Mouse (Mus musculus) lung, postnatal 4 days (tissue): ENCODE data around the gene Nfyc.
A peak's percentile ranks its signal among the peaks of the same experiment; 100 is the strongest.

Source experiments
- DNase-seq, 2 experiments: peaks; one replicate each; pipeline ENCODE4 v3.0.0; 2021

Gene Nfyc

DNA sequence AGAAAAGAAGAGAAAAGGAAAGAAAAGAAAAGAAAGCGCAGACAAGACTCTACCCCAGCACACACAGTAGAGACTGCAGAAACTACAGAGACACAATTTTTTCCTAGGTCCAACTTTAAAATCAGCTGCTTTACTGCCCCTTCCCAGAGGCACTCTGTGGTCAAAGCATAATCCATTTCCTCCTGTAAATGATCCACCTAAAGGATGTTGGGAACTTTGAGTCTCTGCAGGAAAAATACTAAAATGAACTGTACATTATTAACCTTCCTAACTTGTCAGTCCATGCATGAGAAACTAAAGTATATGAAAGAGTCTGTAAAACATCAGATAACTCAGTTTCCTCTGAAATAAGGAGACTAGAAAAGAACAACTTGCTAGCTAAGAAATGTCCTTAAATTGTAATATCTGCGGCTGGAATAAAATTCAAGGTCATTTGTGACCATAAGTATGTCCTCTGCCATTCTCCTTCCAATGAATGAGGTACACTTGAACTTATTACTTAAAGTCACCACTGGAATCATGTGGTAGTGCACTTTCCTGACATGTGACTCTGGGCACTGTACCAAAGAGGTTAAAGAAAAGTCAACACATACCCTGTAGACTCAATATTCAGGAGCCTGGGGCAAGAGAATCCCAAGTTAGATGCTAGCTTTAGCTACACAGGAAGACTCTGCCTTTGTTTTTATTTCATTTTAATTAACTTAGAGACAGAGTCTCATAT lies 9.0 kb downstream of the Nfyc start:
- no peak for DNase-seq

DNA sequence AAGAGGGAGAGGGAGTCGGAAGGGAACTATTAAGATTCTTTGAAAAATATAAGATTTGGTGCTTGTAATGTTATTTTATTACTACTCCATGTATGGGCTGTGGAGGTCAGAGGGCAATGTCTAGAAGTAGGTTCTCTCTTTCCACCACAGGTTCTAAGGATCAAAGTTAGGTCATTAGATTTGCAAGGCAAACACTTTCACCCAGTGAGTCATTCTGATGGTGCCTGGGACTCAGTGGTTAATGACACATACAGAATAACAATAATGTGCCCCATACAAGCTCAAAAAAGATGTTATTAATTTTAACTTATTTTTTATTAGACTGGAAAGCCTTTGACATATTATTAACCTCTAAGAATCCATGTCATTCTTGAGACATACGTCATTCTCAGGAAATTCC lies 11.5 kb downstream of the Nfyc start:
- no peak for DNase-seq

DNA sequence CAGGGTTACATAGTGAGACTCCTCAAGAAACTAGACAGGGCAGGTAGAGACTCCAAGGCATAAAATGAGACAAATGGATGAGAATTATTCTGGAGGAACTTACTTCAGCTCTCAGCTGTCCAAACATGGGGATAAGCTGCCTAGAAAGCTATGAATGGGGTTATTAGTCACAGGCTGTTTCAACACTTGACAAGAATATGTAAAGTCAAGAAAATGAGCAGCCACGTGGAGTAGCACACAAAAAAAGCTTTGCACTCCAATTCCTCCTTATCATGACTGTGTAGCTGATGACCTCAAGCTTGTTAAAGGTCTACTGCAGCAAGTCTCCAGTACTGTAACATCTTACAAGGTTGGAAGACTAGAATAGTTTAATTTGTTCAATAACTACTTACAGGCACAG lies 12.1 kb downstream of the Nfyc start:
- no peak for DNase-seq

GRCm38 (mm10) chr4:120817951-120818350 lies 13.4 kb downstream of the Nfyc start:
- peak in 1 of 2 experiments; percentile 10 for DNase-seq

DNA sequence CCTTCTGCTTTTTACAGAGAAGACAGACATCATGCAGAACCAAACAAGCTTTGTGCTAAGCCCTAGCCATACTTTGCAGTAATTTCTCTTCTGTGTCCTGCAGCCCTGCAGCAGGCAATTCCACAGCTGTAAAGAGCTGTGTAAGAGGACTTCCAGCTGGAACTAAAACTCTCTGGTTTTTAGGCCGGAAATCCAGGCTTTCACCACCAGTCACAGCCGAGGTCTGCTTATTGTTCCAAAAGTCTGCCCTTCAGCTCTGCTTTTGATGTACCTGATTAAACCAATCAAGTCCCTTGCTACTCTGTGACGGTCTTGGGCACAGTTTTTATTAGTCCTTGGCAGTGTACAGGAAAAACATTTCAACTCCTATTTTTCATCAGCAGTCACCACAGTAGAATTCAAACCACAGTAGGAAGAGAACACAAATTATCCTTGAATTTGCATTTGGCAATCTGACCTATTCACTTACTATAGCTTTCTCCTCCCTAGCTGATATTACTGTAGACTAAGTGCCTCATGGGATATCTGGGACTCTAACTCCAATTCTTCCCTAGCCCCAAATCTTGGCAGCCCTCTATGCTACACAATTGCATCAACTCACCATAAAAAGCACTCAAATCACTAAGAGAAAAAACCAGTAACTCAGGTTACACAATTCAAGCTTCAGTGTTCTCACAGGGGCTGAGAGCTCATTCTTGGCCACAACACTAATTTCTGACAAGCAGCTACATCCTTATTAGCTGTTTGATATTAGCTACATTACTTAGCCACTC lies 14.2 kb downstream of the Nfyc start:
- peak; percentile 35 to 52 for DNase-seq

DNA sequence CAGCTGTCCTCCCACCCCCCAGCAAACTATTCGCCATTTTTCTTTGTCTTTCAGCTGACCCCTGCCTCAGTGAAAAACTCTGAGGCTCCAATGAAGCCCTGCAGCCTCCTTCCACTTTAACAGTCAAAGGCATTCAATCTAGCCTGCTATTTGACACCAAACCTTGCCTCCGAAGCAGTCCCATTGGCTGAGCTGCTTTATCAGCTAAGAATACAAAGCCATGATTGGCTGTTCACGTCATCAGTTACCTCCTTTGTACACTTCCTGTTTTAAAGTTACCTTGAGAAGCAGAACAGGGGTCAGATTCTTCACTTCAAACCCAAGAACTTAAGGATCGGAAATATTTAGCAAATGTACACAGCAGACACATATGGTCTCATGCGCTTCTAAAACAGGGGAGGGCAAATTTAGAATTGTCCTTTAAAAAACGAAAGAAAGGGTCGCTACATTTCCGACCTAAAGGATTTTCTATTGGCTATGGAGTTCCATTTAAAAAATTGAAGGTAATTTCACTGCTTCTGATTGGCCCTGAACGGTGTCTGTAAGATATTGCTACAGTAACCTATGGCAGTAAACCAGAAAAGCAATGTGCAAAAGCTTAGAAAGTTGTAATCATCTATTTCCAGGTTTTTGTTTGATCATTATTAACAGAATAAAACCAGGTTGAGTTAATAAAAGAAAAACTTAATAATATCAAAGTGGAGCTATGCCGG lies 15.6 kb downstream of the Nfyc start:
- peak; percentile 79 to 82 for DNase-seq

DNA sequence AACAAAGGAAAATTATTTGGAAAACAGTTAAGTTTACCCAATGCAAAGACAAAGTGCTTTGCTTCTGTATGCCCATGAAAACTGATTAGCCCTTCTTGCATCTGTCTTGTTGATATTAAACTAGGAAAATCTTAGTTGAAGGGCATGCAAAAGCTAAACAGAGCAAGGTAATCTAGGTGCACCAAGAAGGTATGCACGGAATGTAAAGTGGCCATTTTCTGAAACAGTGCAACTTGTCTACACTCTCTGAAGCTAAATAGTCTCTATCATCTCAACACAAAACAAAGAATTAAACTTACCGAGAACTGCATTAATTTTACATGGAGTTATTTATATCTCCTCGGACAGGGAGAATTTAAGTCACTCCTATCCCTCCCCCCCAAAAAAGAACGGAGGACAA lies 16.2 kb downstream of the Nfyc start:
- DNase-seq, result no peak

- DNase-seq, result peak; percentile 10 to 39
Observed at GRCm38 (mm10) chr4:120814171-120814570, 17.2 kb downstream of the Nfyc start.

GRCm38 (mm10) chr4:120813762-120814161 lies 17.6 kb downstream of the Nfyc start:
- no peak for DNase-seq

DNA sequence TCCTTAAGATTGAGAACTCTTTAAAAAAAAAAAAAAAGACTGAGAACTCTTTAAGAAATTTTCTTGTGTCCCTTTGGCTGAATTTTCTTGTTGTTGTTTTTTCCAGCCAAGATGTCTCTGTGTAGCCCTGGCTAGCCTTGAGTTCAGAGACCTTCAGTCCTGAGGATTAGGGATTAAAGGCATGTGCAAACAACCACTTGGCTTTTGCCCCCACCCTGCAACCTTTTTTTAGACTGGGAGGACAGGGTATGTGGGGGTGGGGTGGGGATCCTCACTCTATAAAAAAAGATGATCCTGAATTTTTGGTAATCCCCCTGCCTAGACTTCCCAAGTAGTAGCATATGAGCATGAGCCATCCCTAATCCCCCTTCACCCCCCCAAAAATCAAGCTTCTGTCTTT lies 25.6 kb downstream of the Nfyc start:
- DNase-seq, result no peak

GRCm38 (mm10) chr4:120801446-120801845 lies 29.9 kb downstream of the Nfyc start:
- peak in 1 of 2 experiments; percentile 46 for DNase-seq

GRCm38 (mm10) chr4:120800691-120801090 lies 30.7 kb downstream of the Nfyc start:
- DNase-seq, result no peak

GRCm38 (mm10) chr4:120799680-120800166 lies 31.6 kb downstream of the Nfyc start:
- no peak for DNase-seq

DNA sequence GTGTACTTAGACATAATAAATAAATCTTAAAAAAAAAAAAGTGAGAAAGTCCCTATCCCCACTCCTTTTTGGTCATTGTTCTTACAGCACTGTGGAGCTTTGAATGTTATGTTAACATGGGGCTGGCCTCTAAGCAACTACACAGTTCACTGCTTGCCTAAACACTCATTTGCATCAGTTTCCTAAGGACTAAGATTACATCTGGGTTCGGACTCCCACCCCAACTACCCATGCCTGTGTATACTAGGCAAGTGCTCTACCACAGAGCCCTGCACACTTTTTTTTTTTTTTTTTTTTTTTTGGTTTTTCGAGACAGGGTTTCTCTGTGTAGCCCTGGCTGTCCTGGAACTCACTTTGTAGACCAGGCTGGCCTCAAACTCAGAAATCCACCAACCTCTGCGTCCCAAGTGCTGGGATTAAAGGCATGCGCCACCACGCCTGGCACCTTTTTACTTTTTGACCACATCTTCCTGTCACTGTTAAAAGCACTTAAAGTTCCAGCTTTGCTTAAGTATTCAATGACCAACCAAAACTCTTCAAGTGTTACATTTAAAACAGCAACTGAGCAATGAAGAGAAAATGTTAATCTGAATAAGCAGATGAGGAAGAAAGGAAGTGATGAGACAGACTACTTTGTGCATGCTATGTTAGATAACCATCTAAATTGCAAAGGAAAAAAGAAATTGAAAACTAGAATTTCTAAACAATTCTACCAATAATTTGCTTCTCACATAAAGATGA lies 33.2 kb downstream of the Nfyc start:
- no peak for DNase-seq

- DNase-seq, result no peak
Observed at GRCm38 (mm10) chr4:120796687-120797086, 34.7 kb downstream of the Nfyc start.

GRCm38 (mm10) chr4:120795646-120796045 lies 35.7 kb downstream of the Nfyc start:
- DNase-seq, result no peak

- no peak for DNase-seq
Observed at GRCm38 (mm10) chr4:120792918-120793317, 38.5 kb downstream of the Nfyc start.

GRCm38 (mm10) chr4:120790027-120790426 lies 41.3 kb downstream of the Nfyc start:
- DNase-seq, result no peak

- no peak for DNase-seq
Observed at GRCm38 (mm10) chr4:120755801-120756200, 75.6 kb downstream of the Nfyc start.

GRCm38 (mm10) chr4:120755299-120755698 lies 76.1 kb downstream of the Nfyc start:
- DNase-seq, result peak; percentile 76 to 82

DNA sequence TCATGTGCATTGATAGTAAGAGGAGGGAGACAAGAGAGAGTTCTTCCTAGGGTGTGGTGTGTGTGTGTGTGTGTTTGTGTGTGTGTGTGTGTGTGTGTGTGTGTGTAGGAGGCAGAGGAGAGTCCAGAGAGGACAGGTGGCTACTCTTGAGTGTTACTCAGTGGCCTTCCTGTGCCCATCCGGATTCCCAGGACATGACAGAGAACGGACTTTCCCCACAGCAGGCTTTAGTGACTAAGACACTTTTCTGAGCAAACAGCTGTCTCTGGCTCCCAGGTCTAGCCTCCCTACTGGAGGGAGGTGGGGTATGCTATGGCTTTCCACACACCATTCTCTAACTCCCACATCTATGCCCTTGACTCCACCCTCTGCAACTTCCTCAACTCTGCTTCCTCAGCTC lies 81.8 kb downstream of the Nfyc start:
- peak in 1 of 2 experiments; percentile 15 for DNase-seq
